Mouse (Mus musculus) retina, adult 2 months (tissue): ENCODE results near the gene Med15.
A peak's percentile ranks its signal among the peaks of the same experiment; 100 is the strongest.

Experiments
- DNase-seq: peaks from one replicate; pipeline ENCODE4 v3.0.0-alpha.2; 2012; ENCODE audit warnings: low read depth, low spot score

Gene Med15

DNA sequence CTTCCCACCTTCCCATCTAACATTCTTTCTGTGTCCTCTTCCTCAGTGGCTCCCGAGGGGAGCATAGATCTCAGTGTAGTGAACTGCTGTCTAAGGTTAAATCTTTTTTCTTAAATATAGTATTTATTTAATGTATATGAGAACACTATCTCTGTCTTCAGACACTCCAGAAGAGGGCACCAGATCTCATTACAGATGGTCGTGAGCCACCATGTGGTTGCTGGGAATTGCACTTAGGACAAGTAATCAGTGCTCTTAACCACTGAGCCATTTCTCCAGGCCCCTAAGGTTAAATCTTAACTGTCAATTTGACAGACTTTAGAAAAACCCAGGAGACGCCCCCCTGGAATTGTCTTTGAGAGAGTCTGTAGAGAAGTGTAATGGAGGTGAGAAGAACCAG lies 670 bp downstream of the Med15 start:
- no peak for DNase-seq

DNA sequence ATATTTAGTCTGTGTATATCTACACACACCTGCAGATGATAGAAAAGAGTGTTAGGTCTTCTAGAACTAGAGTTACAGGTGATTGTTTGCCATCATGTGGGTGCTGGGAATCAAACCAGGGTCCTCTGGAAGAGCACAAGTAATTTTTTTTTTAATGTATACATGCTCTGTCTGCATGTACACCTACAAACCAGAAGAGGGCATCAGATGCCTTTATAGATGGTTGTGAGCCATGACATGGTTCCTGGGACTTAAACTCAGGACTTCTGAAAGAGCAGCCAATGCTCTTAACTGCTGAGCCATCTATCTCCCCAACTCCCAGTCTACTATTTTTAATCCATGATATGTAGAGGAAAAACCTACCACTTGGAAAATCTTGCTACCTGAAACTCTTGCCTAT lies 2.7 kb downstream of the Med15 start:
- no peak for DNase-seq

DNA sequence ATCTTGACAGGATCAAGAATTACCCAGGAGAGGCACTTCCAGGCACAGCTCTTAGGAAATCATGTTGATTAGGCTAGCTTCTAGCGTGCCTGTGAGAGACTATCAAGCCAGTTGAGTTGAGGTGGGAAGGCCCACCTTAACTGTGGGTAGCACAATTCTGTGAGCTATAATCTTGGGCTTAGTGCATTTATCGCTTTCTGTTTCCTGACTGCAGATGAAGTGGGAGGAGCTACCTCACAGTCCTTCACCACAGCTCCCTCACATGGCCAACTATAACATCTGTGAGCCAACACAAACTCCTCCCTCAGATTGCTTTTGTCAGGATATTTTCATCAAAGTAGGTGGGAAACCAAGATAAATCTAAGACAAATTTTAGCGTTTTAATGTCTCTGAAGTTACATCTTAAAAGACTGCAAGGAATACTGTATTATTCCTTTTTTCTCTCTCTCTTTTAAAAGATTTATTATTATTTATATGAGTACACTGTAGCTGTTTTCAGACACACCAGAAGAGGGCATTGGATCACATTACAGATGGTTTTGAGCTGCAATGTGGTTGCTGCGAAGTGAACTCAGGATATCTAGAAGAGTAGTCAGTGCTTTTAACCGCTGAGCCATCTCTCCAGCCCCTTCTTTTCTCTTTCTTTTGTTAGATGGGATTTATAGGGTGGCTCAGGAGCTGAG lies 5.4 kb downstream of the Med15 start:
- peak; percentile 43 for DNase-seq

DNA sequence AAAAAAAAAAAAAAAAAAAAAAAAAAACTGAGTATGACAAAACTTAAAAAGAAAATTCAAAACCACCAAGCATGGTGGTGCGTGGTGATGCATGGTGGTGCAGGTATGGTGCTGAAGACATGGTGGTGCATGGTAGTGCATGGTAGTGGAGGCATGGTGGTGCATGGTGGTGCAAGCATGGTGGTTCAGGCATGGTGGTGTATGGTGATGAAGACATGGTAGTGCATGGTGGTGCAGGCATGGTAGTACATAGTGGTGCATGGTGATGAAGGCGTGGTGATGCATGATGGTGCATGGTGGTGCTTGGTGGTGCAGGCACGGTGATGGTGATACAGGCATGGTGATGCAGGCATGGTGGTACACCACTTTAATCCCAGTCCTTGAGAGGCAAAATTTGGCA lies 8.2 kb downstream of the Med15 start:
- no peak for DNase-seq

DNA sequence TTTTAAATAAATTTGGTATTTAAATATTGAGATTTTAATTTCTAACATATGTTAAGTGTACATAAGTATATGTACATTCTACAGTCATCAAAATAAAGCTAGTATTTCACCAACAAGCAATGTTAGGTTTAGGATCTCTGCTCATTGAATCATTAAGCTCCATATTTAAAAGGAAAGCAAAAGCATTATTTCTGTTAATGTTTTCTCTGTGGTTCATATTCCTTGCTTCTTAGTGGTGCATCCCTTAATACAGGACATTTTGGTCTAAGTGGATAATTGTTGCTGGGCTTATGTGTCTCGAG lies 9.4 kb downstream of the Med15 start:
- no peak for DNase-seq

DNA sequence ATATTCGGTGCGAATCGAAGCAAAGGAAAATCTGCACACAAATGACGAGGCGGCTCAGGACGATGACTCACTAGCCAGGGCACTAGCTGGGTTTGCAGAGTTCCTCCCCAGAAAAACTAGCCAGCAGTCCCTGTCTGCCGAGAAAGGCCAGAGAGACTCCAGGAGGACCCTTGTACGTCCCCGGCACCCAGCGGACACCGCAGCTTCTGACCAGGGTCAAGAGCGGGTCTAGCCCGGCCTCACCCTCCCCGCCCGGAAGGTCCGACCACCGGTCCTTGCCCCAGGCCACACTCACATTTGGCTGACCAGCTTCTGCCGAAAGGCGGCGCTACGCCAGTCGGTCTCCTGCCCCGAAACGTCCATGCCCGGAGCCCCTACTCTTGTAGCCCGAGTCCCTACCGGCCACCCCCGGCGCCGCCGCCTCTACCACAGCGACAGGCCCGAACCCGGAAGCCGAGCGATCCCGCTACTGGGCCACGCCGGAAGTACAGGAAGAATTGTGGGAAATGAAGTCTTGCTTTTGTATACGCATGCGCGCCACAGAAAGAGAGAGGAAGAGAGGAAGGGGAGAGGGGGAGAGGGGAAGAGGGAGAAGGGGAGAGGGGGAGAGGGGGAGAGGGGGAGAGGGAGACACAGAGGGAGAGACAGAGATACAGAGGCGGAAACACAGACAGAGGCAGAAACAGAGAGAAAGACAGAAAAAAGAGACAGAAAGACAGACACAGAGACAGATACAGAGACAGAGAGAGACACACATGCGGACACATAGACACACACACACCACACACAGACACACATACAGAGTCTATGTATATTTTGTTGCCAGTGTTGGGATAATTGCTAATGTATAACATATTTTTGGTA lies 10.0 kb downstream of the Med15 start:
- DNase-seq: peak; percentile 68

DNA sequence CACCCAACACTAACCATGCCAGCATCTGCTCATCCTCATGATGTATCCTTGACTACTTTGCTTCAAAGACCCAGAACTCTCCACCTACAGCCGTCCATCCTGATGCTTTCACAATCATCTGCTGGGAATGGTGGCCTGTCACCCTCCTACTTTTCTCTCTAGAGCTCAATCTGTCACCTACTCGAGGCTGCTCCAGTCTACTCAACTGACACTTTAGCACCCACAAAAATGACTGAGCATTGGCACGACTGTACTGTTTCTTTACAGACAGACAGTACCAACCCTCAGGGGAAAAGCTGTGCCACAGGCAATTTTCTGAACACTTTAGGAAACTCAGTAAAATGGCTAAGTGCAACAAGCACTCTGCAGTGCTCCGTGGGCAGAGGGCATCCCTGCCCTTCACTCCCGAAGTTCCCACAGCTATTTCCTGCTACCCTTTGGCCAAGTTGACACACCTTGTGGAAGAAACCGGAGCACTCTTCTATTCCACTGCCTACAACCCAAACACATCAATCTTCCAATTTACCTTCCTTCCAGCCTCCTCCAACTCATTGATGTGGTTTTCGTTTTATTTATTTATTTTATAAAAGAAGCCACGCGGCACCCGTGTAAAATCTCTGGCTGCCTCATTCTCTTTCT lies 10.8 kb downstream of the Med15 start:
- no peak for DNase-seq

DNA sequence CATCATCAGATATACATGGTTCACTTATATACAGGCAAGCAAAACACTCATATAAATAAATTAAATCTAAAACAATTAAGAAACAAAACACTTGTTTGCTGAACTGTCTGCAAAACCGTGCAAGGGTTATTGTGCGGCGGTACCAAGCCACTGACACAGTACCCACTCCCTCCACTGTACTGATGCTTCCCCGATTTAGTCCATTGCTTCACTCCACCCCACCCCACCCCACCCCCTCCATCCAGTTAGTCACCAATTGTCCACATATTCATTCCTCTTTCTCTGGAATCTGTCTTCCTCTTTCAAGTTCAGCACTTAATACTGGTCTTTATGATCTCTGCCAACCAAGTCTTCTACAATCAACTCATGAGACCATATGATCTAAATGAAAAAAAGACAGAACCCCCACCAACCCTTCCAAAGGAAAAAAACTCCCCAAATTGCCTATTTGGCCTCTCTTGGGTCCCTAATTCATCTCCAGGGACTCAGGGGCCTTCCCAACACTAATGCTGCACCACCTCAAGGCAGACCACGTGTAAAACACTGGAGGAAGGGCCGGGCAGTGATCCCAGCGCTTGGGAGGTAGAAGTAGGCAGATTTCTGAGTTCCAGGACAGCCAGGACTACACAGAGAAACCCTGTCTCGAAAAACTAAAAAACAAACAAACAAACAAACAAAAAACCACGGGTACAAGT lies 11.4 kb downstream of the Med15 start:
- no peak for DNase-seq

DNA sequence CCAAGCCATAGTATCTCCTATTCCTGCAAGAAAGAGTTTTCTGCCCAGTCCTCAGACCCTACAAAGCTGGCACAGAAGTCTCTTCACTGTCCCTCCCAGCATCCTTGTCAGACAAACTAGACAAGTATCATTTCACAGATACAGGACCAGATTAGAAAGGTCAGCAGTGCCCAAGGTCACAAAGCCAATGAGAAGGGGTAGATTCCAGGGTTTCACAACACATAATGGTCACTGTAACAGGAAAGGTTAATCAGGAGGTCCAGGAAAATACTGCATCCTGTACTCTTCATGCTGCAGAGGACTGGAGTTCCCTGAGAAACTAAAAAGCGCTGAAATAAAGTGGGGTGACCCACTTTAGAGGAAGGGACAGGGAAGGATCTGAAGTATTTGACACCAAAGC lies 14.9 kb downstream of the Med15 start:
- no peak for DNase-seq

DNA sequence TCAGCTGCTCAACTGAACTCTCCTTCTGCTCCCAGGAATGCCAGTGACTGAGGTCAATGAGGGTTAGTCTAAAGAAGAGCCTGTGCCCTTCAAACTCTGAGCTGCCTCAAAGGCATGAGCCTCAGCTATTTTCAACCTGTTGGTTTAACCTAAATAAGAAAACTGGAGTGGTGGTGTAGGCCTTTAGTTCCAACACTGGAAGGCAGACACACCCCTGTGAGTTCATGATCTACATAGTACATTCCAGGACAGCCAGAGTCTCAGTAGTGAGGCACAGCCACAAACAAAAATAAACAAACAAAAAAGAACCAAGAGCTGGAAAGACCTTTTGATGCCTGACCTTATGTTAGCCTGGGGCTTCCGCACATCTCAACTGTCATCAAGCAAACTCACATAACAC lies 25.1 kb downstream of the Med15 start:
- no peak for DNase-seq

DNA sequence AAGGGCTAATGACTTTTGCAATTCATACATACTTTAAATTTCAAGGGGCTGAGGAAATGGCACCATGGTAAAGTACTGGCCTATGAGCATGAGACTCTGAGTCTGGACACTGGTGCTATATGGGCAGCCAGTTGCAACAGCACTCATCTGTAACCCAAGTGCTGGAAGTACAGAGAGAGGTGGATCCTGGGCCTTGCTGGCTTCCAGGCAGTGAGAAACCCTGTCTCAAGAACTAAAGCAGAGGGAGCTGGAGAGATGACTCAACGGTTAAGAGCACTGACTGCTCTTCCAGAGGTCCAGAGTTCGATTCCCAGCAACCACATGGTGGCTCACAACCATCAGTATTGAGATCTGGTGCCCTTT lies 31.7 kb downstream of the Med15 start:
- no peak for DNase-seq

DNA sequence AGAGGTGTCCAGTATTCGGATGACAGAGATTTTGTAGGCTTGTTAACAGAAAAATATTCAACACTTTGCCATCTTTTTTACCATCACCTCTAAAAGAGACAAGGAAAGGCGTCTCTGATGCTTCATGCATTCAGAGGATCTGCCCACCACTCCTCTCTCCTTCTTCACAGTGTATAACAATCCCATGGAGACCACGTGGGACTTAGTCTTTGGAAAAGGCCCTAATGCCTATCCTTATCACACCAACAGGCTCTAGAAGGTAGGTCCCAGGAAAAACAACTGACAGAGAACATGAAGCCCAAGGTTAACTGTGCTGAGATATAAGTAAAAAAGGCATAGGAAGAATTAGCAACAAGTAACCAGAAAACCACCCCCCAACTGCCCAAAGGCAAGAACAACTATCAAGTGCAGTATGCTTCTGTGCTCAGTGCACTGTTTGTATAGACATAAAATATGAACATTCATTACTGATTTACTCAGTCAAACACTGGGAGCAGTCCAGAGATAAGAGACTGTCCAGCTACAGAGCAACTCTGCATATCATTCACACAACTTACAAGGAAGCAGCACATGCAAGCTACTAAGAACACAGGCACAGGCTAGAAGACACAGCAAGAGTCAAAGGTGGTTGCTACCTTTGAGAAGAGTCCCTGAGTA lies 32.2 kb downstream of the Med15 start:
- no peak for DNase-seq

DNA sequence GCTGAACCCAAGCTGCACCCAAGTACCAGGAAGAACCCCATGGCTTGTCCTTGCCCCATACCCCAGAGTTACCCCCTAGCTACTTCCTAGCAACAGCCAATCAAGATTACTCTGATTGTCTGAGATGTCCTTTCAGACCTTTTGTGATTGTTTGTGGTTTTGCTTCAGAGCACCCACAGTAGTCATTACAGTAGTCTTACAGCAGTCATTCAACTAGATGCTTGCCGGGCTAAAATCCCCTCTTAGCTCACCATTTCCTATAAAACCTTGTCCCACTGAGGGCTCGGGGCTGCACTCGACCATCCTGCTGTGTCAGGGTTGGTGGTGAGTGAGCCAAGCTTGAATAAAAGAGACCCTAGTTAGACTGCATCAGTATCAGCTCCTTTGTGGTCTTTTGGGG lies 37.8 kb downstream of the Med15 start:
- no peak for DNase-seq

DNA sequence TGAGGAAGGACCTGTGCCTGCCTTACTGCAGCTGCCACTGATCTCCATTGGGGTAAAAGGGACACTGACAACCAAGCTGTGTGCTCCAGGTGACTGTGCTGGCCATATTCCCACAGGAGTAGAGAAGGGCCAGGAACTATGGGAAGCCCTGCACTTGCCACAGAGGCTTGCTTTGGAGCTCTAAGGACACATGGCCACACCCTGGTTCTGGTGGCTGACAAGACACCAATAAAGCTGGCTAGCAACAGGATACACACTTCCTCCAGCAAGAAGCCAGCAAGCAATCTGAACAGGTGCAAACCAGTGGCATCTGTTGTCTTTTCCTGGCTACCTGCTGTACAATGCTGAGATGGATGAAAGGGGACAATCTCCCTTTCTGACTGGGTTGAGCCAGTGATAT lies 62.8 kb downstream of the Med15 start:
- DNase-seq: no peak

DNA sequence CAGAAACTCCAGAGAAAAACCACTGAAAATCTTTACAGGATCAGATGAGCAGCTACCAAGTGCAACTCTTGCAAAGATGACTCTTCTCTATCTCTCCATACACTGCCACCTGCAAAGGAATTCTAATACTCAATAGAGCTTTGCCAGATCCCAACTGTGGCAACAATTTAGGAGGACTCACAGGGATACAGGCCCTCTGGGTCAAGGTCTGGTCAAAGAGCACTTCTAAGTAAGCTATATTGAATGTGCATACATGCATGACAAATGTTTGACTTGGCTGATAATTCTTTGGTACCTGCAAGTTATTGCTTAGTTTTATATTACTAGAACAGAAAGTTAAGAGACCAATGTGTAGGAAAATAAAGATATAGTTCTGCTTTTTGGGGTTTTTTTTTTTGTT lies 67.1 kb downstream of the Med15 start:
- no peak for DNase-seq

DNA sequence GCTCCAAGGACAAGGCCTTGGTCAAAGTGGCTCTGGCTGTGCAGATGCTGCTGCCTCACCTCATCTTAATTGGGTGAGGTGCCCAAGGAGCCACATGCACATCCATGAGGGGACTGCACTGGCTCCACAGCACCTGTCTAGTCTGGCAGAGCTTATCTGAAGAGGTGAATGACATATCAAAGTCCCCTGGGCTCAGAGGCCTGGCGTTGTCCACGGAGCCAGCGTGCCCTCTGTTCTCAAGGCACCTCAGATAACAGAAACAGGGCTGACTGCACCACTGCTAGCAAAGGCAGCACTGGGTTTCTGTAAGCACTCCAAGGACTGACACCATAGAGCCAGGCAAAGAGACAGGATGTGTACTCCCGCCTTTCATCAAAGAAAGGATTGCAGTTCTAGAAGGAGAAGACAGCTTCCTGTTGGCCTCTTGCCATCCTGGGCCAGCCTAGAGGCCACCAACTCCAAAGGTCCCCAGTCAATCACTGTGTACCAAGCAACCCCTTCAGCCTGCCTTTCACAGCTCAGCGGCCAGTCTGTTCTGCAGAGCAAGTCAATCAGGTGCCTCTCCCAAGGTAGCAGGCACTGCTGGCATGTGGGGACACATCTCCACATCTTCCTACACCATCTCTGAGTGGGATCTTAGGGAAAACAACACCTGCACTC lies 76.3 kb downstream of the Med15 start:
- DNase-seq: no peak

DNA sequence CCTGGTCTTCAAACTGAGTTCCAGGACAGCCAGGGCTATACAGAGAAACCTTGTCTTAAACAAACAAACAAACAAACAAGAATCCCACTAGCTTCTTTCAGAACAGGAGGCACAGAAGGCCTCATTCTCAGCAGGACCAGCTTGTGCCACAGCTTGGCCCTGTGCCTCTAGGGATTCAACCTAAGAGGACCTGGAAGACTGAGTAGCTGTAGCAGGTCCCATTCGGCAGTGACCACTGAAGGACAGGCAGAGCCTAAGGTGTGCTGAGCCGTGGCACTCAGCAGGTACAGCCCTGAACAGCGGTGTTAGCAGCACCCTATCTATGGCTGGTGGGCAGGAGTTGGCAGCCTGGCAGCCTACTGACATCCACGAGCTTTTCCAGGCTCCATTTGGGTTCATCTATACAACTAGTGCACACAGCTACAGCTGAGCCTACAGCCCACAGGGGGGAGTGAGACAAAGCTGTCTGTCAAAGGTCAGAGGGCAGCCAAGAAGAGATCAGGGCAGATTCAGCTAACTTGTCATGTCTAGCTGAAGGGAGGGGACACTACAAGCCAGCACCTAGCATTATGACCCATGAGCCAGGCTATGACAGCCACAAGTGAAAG lies 78.4 kb downstream of the Med15 start:
- no peak for DNase-seq

DNA sequence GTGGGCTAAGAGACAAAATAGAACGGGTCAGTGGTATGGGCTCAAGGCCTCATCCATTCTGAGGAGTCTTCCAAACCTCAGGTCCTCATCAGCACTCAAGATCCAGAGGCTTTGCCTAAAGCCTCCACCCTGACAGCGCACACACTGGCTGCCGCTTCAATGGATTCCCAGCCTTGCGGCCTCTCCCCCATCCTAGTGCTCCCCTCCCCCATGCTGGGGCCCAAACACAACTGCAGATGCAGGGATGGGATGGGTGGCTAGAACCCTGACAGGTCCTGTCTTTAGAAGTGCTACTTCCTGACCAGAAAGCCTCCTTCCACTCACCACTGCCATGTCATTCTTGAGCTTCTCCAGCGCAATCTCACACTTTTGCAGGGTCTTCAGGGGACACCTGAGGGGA lies 79.1 kb downstream of the Med15 start:
- DNase-seq: no peak

DNA sequence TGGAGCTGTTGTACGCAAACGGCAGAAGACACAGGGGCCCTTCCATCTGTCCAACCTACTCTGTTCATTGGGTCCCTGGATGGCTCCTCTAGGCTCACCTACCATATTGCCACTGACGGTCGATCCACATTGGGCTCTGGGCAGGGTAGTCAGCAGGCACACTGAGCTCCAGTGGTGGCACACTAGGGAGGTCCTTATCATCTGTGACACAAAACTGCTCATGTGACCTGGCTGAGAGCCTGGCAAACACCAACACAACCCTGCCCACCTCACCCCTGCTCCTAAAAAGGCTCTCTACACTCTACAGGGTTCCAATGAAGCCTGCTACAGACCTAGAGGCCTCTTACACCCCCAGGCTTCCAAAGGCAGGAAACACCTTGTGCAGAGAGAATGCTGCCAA lies 80.1 kb downstream of the Med15 start:
- DNase-seq: no peak

DNA sequence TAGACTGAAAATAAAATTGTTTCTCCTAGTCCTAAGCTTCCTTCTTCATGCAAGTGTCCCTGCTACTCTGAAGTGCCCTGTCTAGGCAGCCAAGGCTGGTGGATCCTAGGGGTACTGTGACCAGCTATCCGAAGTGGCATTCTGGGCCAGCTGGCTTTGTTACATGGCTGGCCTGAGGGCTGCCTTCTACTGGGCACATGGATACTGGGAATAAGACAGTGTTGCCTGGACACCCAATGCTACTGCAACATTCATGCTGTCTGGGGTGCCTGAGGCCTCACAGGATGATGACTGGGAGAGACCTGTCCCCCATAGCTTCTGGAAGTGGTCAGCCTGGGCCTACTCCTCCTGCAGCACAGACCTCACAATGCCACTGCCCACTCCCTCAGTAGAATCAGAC lies 82.0 kb downstream of the Med15 start:
- no peak for DNase-seq
